Mouse (Mus musculus) liver, embryonic 12.5 days (tissue): Measurements from ENCODE around the gene Cdkn3. TPM values are rescaled to one million over a fixed set of nuclear protein-coding genes. Genes with fewer than 3 reads are reported as not detected.
A peak's percentile ranks its signal among the peaks of the same experiment; 100 is the strongest.

Experiments
- ATAC-seq: fragments of 200-750 bp; cut with Nextera tagmentation; 2 replicates; pipeline ENCODE4 v1.8.0; 2017; ENCODE audit warnings: moderate number of reproducible peaks, mild to moderate bottlenecking, moderate library complexity
- H3K27ac ChIP-seq: fragments of 300-500 bp; sonication (generic); 2 replicates; pipeline ENCODE4 v1.5.1; 2016; ENCODE audit warnings: mild to moderate bottlenecking
- H3K27me3 ChIP-seq: fragments of 300-500 bp; sonication (generic); replicated peaks from 2 replicates; pipeline ENCODE4 v1.6.1; 2016; ENCODE audit warnings: mild to moderate bottlenecking, moderate library complexity
- H3K36me3 ChIP-seq: fragments of 300-500 bp; sonication (generic); 2 replicates; pipeline ENCODE4 v1.6.1; 2016; ENCODE audit warnings: mild to moderate bottlenecking, moderate library complexity
- H3K4me1 ChIP-seq: fragments of 300-500 bp; sonication (generic); 2 replicates; pipeline ENCODE4 v1.6.1; 2016
- H3K4me2 ChIP-seq: fragments of 300-500 bp; sonication (generic); 2 replicates; pipeline ENCODE4 v1.6.1; 2016; ENCODE audit warnings: mild to moderate bottlenecking, moderate library complexity
- H3K4me3 ChIP-seq: fragments of 300-500 bp; sonication (generic); 2 replicates; pipeline ENCODE4 v1.5.1; 2016; ENCODE audit warnings: mild to moderate bottlenecking, moderate library complexity
- H3K9ac ChIP-seq: fragments of 300-500 bp; sonication (generic); 2 replicates; pipeline ENCODE4 v1.6.1; 2016; ENCODE audit warnings: mild to moderate bottlenecking, moderate library complexity
- H3K9me3 ChIP-seq: fragments of 300-500 bp; sonication (generic); replicated peaks from 2 replicates; pipeline ENCODE4 v1.6.1; 2016; ENCODE audit warnings: mild to moderate bottlenecking, moderate library complexity
- WGBS: fragments of 180-500 bp; shearing (Covaris S2); methylation state at CpG from one replicate; pipeline ENCODE4 v1.1.7; 2016; ENCODE audit not compliant: insufficient replicate concordance; 5-methylcytosine and 5-hydroxymethylcytosine counted together
- polyA plus RNA-seq: library from polyadenylated mRNA; unstranded; fragments of >200 nt; fragmentation: Nextera tagmentation; extraction: Ambion mirVana; gene quantifications from 2 replicates; pipeline ENCODE4 v1.2.1, GENCODE M21; 2016

The Cdkn3 gene
- polyA plus RNA-seq, 1 experiment from 2014 or later: 99.0 TPM

DNA sequence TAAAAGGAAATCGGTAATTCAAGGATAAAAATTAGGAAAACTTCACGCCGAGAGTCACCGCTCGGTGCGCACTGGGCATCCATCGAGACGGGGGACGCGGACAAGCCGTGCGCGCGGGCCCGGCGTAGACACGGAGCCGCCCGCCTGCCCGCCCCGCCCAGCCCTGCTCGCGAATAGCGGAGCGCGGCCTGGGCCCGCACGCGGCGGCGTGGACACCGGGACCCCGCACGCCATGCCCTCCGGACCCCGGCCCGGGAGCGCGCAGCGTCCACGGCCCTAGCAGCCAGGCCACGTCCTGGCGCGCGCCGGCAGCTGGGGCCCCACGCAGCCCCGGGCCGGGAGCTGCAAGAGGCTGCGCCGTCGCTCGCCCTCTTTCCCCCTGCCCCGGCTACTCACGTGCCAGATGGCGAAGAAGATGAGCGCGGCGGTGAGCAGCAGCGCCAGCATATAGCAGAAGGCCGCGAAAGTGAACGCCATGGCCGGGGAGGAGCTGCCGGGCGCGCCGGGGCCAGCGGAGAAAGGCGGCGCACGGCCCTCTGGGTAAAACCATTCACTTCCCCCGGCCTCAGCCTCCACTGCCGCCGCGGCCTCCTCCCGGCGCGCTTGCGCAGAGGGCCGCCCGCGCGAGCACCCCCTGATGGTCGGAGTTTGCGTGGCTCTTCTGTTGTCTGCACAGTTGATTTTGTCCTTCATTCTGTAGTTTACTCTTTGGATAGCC is 27.6 kb downstream of the Cdkn3 start, which contains the start of gene Cnih1:
Gene Cnih1, minus strand, starts transcription at position 625 of the 718 bp plus-strand sequence.
- Histone ChIP-seq H3K4me3 (peak within 1 kb of the TSS; percentile 99), H3K9me3 (no peaks in the 10 kb centered on the region), H3K36me3 (peaks cover 24% of the 10 kb centered on the region), H3K27ac (peak within 1 kb of the TSS; percentile 95), H3K9ac (peak within 1 kb of the TSS; percentile 99), H3K27me3 (no peaks in the 10 kb centered on the region), H3K4me2 (peak within 1 kb of the TSS; percentile 89), H3K4me1 (peaks cover 53% of the 10 kb centered on the region)
- WGBS: under 1% methylated on average over 84 of the region's 86 CpGs
- ATAC-seq: peak; percentile 95

- peak overlapping the region; percentile 95 for H3K27ac ChIP-seq
- 6% methylated on average over 8 of the region's 8 CpGs for WGBS
- no peaks in the 10 kb centered on the region for H3K9me3 ChIP-seq
- no peak for ATAC-seq
- H3K4me1 ChIP-seq: peaks cover 53% of the 10 kb centered on the region
- peak overlapping the region; percentile 89 for H3K4me2 ChIP-seq
- H3K4me3 ChIP-seq: peak overlapping the region; percentile 99
- H3K36me3 ChIP-seq: peaks cover 18% of the 10 kb centered on the region
- H3K27me3 ChIP-seq: no peaks in the 10 kb centered on the region
- H3K9ac ChIP-seq: peak overlapping the region; percentile 49; the same call in 1 of the 2 replicates
Measured at GRCm38 (mm10) chr14:46788505-46788901, 28.2 kb downstream of the Cdkn3 start.

DNA sequence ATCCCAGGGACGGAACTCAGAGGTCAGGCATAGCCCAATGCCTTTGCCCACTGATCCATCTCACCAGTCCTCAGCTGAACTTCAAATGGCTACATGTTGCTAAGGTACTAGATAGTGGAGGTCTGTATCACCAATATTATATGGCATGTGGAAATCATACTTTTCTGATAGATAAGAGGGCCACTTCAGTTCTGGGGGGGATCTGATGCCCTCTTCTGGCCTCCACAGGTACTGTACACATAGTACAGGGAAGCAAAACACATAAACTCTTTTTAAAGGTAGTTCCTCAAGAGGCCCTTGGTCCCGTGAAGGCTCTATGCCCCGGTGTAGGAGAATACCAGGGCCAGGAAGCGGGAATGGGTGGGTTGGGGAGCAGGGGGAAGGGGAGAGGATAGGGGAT is 30.0 kb downstream of the Cdkn3 start:
- 53% methylated on average over 4 of the region's 4 CpGs for whole genome bisulfite sequencing

DNA sequence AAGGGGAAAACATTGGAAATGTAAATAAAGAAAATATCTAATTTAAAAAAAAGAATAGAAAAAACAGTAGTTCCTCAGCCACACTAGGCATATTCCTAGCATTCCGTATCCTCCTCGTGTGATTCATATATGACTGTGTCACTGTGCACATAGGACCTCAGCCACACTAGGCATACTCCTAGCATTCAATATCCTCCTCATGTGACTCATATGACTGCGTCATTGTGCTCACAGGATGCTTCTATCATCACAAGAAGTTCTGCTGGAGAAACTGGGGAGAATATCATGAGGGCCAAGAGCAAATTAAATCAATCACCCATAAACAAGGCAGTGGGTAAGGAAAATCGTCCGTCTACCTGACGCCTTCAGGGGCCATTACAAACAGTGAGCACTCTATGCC is 30.4 kb downstream of the Cdkn3 start:
- peaks cover 40% of the 10 kb centered on the region for H3K4me1 ChIP-seq
- no peaks in the 10 kb centered on the region for H3K9me3 ChIP-seq
- no peak overlapping the region for H3K4me2 ChIP-seq
- no peak overlapping the region for H3K27ac ChIP-seq
- H3K27me3 ChIP-seq: no peaks in the 10 kb centered on the region
- no peak overlapping the region for H3K9ac ChIP-seq
- H3K4me3 ChIP-seq: no peak overlapping the region
- ATAC-seq: no peak
- H3K36me3 ChIP-seq: no peaks in the 10 kb centered on the region
- WGBS: 88% methylated on average over 6 of the region's 6 CpGs

More for the DNA sequence above, 30.0 kb downstream of the Cdkn3 start:
- Histone ChIP-seq H3K4me2 (peak overlapping the region; percentile 16), H3K36me3 (peaks cover under 1% of the 10 kb centered on the region; the same call in 1 of the 2 replicates), H3K9me3 (no peaks in the 10 kb centered on the region), H3K4me3 (no peak overlapping the region; the same call in 1 of the 2 replicates), H3K27ac (0 out of 2 replicates have a peak overlapping the region, but pooled peaks have one; percentile 40), H3K27me3 (no peaks in the 10 kb centered on the region), H3K4me1 (peaks cover 41% of the 10 kb centered on the region), H3K9ac (no peak overlapping the region)
- no peak for ATAC-seq

GRCm38 (mm10) chr14:46794157-46794556 is 33.8 kb downstream of the Cdkn3 start:
- H3K27ac ChIP-seq: no peak overlapping the region
- ATAC-seq: no peak
- no peak overlapping the region for H3K4me3 ChIP-seq
- WGBS: 69% methylated on average over 5 of the region's 5 CpGs
- H3K27me3 ChIP-seq: no peaks in the 10 kb centered on the region
- no peak overlapping the region for H3K4me2 ChIP-seq
- H3K9me3 ChIP-seq: no peaks in the 10 kb centered on the region
- H3K4me1 ChIP-seq: peaks cover 17% of the 10 kb centered on the region
- no peak overlapping the region for H3K9ac ChIP-seq
- peaks cover 2% of the 10 kb centered on the region for H3K36me3 ChIP-seq

DNA sequence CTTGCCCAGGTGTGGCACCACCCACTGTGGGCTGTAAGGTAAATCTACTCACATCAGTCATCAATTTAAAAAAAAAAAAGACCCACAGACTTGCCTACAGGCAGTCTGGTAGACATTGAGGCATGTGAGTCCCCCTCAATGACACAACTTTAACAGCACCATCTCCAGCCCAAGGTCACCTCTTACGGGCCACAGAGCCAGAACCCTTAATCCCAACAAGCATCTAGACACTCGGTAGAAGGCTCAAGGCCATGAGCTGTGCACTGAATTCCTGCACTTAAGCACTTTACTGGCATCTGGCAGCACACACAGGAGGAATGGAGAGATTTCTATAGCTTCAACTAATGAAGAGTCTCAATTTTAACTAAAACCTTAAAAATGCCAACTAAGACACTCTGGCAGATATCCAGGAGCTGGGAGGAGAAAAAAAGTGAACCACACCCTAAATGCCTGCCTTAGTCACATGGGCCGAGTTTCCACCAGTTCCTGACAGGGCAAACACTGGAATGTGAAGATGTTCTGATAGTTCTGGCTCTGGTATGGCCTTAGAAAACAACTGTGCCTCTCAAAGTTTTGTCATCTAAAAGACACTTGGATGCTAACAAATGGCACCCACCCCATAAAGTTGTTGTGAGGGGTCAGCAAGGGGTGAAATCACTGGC is 40.5 kb downstream of the Cdkn3 start:
- H3K36me3 ChIP-seq: peaks cover 15% of the 10 kb centered on the region
- no peak overlapping the region for H3K4me2 ChIP-seq
- H3K9ac ChIP-seq: no peak overlapping the region
- no peak overlapping the region for H3K4me3 ChIP-seq
- H3K9me3 ChIP-seq: no peaks in the 10 kb centered on the region
- H3K27me3 ChIP-seq: no peaks in the 10 kb centered on the region
- H3K27ac ChIP-seq: no peak overlapping the region
- WGBS: 72% methylated on average over 3 of the region's 3 CpGs
- no peak for ATAC-seq
- H3K4me1 ChIP-seq: peaks cover 6% of the 10 kb centered on the region; the same call in 1 of the 2 replicates

- no peaks in the 10 kb centered on the region for H3K9me3 ChIP-seq
- peaks cover 6% of the 10 kb centered on the region; the same call in 1 of the 2 replicates for H3K4me1 ChIP-seq
- H3K4me3 ChIP-seq: no peak overlapping the region
- no peak for ATAC-seq
- no peak overlapping the region for H3K4me2 ChIP-seq
- no peaks in the 10 kb centered on the region for H3K27me3 ChIP-seq
- H3K36me3 ChIP-seq: peaks cover 28% of the 10 kb centered on the region
- H3K9ac ChIP-seq: no peak overlapping the region
- 80% methylated on average over 4 of the region's 4 CpGs for WGBS
- H3K27ac ChIP-seq: no peak overlapping the region
Measured at GRCm38 (mm10) chr14:46803259-46803658, 42.9 kb downstream of the Cdkn3 start.

GRCm38 (mm10) chr14:46803791-46804190 is 43.5 kb downstream of the Cdkn3 start:
- H3K4me2 ChIP-seq: no peak overlapping the region
- H3K4me3 ChIP-seq: no peak overlapping the region
- H3K36me3 ChIP-seq: peaks cover 33% of the 10 kb centered on the region
- whole genome bisulfite sequencing: 52% methylated on average over 1 of the region's 1 CpGs
- H3K4me1 ChIP-seq: peaks cover 6% of the 10 kb centered on the region; the same call in 1 of the 2 replicates
- no peak overlapping the region for H3K27ac ChIP-seq
- H3K27me3 ChIP-seq: no peaks in the 10 kb centered on the region
- no peak overlapping the region for H3K9ac ChIP-seq
- no peak for ATAC-seq
- no peaks in the 10 kb centered on the region for H3K9me3 ChIP-seq

DNA sequence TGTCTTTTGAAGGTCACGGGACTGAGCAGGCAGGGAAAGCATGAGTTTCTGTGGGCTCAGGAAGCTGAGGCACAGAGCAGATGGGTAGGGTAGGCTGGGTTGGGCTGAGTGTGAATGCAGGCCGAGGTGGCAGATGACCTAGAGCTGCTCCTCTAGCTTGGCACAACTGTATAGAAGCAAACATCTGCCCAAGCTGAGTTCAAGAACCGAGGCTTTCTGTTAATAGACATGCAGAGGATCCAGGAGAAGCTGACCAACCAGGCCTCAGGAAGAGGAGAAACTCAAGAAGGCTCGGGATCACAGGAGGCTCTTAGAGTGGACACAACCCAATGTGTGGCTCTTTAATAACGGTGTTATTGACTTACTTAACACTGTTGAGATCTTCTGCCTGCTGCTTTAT is 45.8 kb downstream of the Cdkn3 start:
- Histone ChIP-seq H3K36me3 (peaks cover 46% of the 10 kb centered on the region), H3K4me2 (no peak overlapping the region), H3K27me3 (no peaks in the 10 kb centered on the region), H3K27ac (no peak overlapping the region), H3K9me3 (no peaks in the 10 kb centered on the region), H3K4me1 (0 out of 2 replicates have a peak, but pooled peaks cover under 1% of the 10 kb centered on the region), H3K4me3 (no peak overlapping the region), H3K9ac (no peak overlapping the region)
- WGBS: 69% methylated on average over 5 of the region's 5 CpGs
- no peak for ATAC-seq

DNA sequence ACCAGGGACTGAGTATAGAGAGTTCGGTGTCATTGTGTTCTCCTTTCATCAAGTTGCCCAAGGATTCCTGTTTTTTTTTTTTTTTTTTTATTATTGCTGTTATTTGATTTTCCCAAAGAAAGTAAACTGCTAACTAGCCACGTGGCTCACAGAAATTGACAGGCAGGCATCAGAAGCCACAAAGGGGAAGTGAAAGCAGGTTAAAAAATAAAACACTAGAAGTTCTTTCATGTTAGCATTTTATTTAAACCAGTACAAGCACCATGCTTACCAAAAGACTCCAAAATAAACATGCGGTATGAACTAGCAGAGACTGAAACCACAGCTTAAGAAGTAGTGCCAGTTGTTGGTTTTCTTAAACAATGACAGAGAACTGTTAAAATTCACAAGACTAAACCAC is 47.6 kb downstream of the Cdkn3 start:
- H3K36me3 ChIP-seq: peaks cover 62% of the 10 kb centered on the region
- no peak overlapping the region for H3K4me2 ChIP-seq
- 60% methylated on average over 3 of the region's 3 CpGs for WGBS
- no peak for ATAC-seq
- H3K4me1 ChIP-seq: no peaks in the 10 kb centered on the region
- no peak overlapping the region for H3K27ac ChIP-seq
- H3K9ac ChIP-seq: no peak overlapping the region
- no peaks in the 10 kb centered on the region for H3K9me3 ChIP-seq
- no peak overlapping the region for H3K4me3 ChIP-seq
- no peaks in the 10 kb centered on the region for H3K27me3 ChIP-seq

GRCm38 (mm10) chr14:46815640-46816039 is 55.3 kb downstream of the Cdkn3 start:
- no peaks in the 10 kb centered on the region for H3K9me3 ChIP-seq
- no peaks in the 10 kb centered on the region for H3K27me3 ChIP-seq
- peak overlapping the region; percentile 66; the same call in 1 of the 2 replicates for H3K27ac ChIP-seq
- no peak overlapping the region for H3K4me3 ChIP-seq
- peak; percentile 80 for ATAC-seq
- peaks cover 77% of the 10 kb centered on the region for H3K36me3 ChIP-seq
- 21% methylated on average over 6 of the region's 6 CpGs for WGBS
- H3K4me2 ChIP-seq: peak overlapping the region; percentile 44
- no peak overlapping the region for H3K9ac ChIP-seq
- peaks cover 49% of the 10 kb centered on the region for H3K4me1 ChIP-seq
